Mouse (Mus musculus): ENCODE measurements around the gene Ift57. TPM values are rescaled to one million over a fixed set of nuclear protein-coding genes. Genes with fewer than 3 reads are reported as not detected.

Ift57 gene
- polyA plus RNA-seq, 1 experiment from 2014 or later, result 39.1 TPM

- H3K9ac ChIP-seq, result no peak overlapping the region
- no peaks in the 10 kb centered on the region for H3K4me1 ChIP-seq (replicated peaks; ENCODE audit: control insufficient read depth, insufficient read depth, low read length)
- WGBS, result 83% methylated on average over 7 of the region's 7 CpGs
- H3K36me3 ChIP-seq (replicated peaks; ENCODE audit: control insufficient read depth, insufficient read depth), result no peaks in the 10 kb centered on the region
- no peaks in the 10 kb centered on the region for H3K27me3 ChIP-seq (ENCODE audit: control insufficient read depth, insufficient read depth, low read length)
- no peak for DNase-seq (ENCODE audit: low spot score)
- no peak for ATAC-seq (ENCODE audit: low FRiP score)
- no peak overlapping the region for H3K4me3 ChIP-seq (replicated peaks; ENCODE audit: low read length)
- H3K4me2 ChIP-seq (replicated peaks), result no peak overlapping the region
- no peak overlapping the region for H3K27ac ChIP-seq
- H3K9me3 ChIP-seq (ENCODE audit: control insufficient read depth, low read length), result no peaks in the 10 kb centered on the region
Observed at GRCm38 (mm10) chr16:49776981-49777380, 77.9 kb downstream of the Ift57 start.

GRCm38 (mm10) chr16:49781556-49782156, 82.6 kb downstream of the Ift57 start:
- H3K9me3 ChIP-seq (ENCODE audit: control insufficient read depth, low read length), result no peaks in the 10 kb centered on the region
- no peak for ATAC-seq (ENCODE audit: low FRiP score)
- no peaks in the 10 kb centered on the region for H3K36me3 ChIP-seq (replicated peaks; ENCODE audit: control insufficient read depth, insufficient read depth)
- no peaks in the 10 kb centered on the region for H3K4me1 ChIP-seq (replicated peaks; ENCODE audit: control insufficient read depth, insufficient read depth, low read length)
- H3K27ac ChIP-seq, result no peak overlapping the region
- 88% methylated on average over 5 of the region's 5 CpGs for WGBS
- no peak overlapping the region for H3K4me2 ChIP-seq (replicated peaks)
- no peak overlapping the region for H3K9ac ChIP-seq
- no peaks in the 10 kb centered on the region for H3K27me3 ChIP-seq (ENCODE audit: control insufficient read depth, insufficient read depth, low read length)
- H3K4me3 ChIP-seq (replicated peaks; ENCODE audit: low read length), result no peak overlapping the region
- no peak for DNase-seq (ENCODE audit: low spot score)

GRCm38 (mm10) chr16:49783369-49783768, 84.3 kb downstream of the Ift57 start:
- H3K4me1 ChIP-seq (replicated peaks; ENCODE audit: control insufficient read depth, insufficient read depth, low read length), result no peaks in the 10 kb centered on the region
- no peaks in the 10 kb centered on the region for H3K9me3 ChIP-seq (ENCODE audit: control insufficient read depth, low read length)
- no peak overlapping the region for H3K4me3 ChIP-seq (replicated peaks; ENCODE audit: low read length)
- H3K27ac ChIP-seq, result no peak overlapping the region
- no peaks in the 10 kb centered on the region for H3K36me3 ChIP-seq (replicated peaks; ENCODE audit: control insufficient read depth, insufficient read depth)
- H3K4me2 ChIP-seq (replicated peaks), result no peak overlapping the region
- no peaks in the 10 kb centered on the region for H3K27me3 ChIP-seq (ENCODE audit: control insufficient read depth, insufficient read depth, low read length)
- no peak for ATAC-seq (ENCODE audit: low FRiP score)
- no peak overlapping the region for H3K9ac ChIP-seq
- DNase-seq (ENCODE audit: low spot score), result no peak

GRCm38 (mm10) chr16:49786116-49786515, 87.1 kb downstream of the Ift57 start:
- no peak for ATAC-seq (ENCODE audit: low FRiP score)

GRCm38 (mm10) chr16:49787714-49788113, 88.7 kb downstream of the Ift57 start:
- Histone ChIP-seq H3K4me1 (replicated peaks; ENCODE audit: control insufficient read depth, insufficient read depth, low read length) (no peaks in the 10 kb centered on the region), H3K9ac (no peak overlapping the region), H3K9me3 (ENCODE audit: control insufficient read depth, low read length) (no peaks in the 10 kb centered on the region), H3K27me3 (ENCODE audit: control insufficient read depth, insufficient read depth, low read length) (no peaks in the 10 kb centered on the region), H3K27ac (no peak overlapping the region), H3K36me3 (replicated peaks; ENCODE audit: control insufficient read depth, insufficient read depth) (no peaks in the 10 kb centered on the region), H3K4me2 (replicated peaks) (no peak overlapping the region), H3K4me3 (replicated peaks; ENCODE audit: low read length) (no peak overlapping the region)
- DNase-seq (ENCODE audit: low spot score), result no peak
- WGBS, result 91% methylated on average over 5 of the region's 5 CpGs
- ATAC-seq (ENCODE audit: low FRiP score), result no peak

More at GRCm38 (mm10) chr16:49786116-49786515, 87.1 kb downstream of the Ift57 start:
- H3K9ac ChIP-seq, result no peak overlapping the region
- H3K4me2 ChIP-seq (replicated peaks), result no peak overlapping the region
- no peaks in the 10 kb centered on the region for H3K4me1 ChIP-seq (replicated peaks; ENCODE audit: control insufficient read depth, insufficient read depth, low read length)
- H3K27ac ChIP-seq, result no peak overlapping the region
- 96% methylated on average over 6 of the region's 6 CpGs for WGBS
- no peaks in the 10 kb centered on the region for H3K27me3 ChIP-seq (ENCODE audit: control insufficient read depth, insufficient read depth, low read length)
- H3K4me3 ChIP-seq (replicated peaks; ENCODE audit: low read length), result no peak overlapping the region
- H3K9me3 ChIP-seq (ENCODE audit: control insufficient read depth, low read length), result no peaks in the 10 kb centered on the region
- DNase-seq (ENCODE audit: low spot score), result no peak
- no peaks in the 10 kb centered on the region for H3K36me3 ChIP-seq (replicated peaks; ENCODE audit: control insufficient read depth, insufficient read depth)

GRCm38 (mm10) chr16:49790575-49791465, 91.8 kb downstream of the Ift57 start:
- 75% methylated on average over 9 of the region's 9 CpGs for WGBS
- ATAC-seq (ENCODE audit: low FRiP score) (no peak), DNase-seq (ENCODE audit: low spot score) (no peak)
- Histone ChIP-seq H3K36me3 (replicated peaks; ENCODE audit: control insufficient read depth, insufficient read depth) (no peaks in the 10 kb centered on the region), H3K4me3 (replicated peaks; ENCODE audit: low read length) (no peak overlapping the region), H3K4me1 (replicated peaks; ENCODE audit: control insufficient read depth, insufficient read depth, low read length) (no peaks in the 10 kb centered on the region), H3K4me2 (replicated peaks) (no peak overlapping the region), H3K27me3 (ENCODE audit: control insufficient read depth, insufficient read depth, low read length) (no peaks in the 10 kb centered on the region), H3K9me3 (ENCODE audit: control insufficient read depth, low read length) (no peaks in the 10 kb centered on the region), H3K9ac (no peak overlapping the region), H3K27ac (no peak overlapping the region)

- ATAC-seq (ENCODE audit: low FRiP score), result no peak
- WGBS, result 78% methylated on average over 9 of the region's 9 CpGs
Observed at GRCm38 (mm10) chr16:49792446-49792878, 93.4 kb downstream of the Ift57 start.

GRCm38 (mm10) chr16:49793596-49793995, 94.6 kb downstream of the Ift57 start:
- 92% methylated on average over 9 of the region's 9 CpGs for WGBS

More at GRCm38 (mm10) chr16:49792446-49792878, 93.4 kb downstream of the Ift57 start:
- H3K4me2 ChIP-seq (replicated peaks), result no peak overlapping the region
- no peak overlapping the region for H3K27ac ChIP-seq
- no peaks in the 10 kb centered on the region for H3K9me3 ChIP-seq (ENCODE audit: control insufficient read depth, low read length)
- no peak overlapping the region for H3K4me3 ChIP-seq (replicated peaks; ENCODE audit: low read length)
- H3K36me3 ChIP-seq (replicated peaks; ENCODE audit: control insufficient read depth, insufficient read depth), result no peaks in the 10 kb centered on the region
- no peaks in the 10 kb centered on the region for H3K4me1 ChIP-seq (replicated peaks; ENCODE audit: control insufficient read depth, insufficient read depth, low read length)
- H3K27me3 ChIP-seq (ENCODE audit: control insufficient read depth, insufficient read depth, low read length), result no peaks in the 10 kb centered on the region
- DNase-seq (ENCODE audit: low spot score), result no peak
- no peak overlapping the region for H3K9ac ChIP-seq

GRCm38 (mm10) chr16:49796271-49796670, 97.2 kb downstream of the Ift57 start:
- H3K9ac ChIP-seq, result no peak overlapping the region
- H3K27ac ChIP-seq, result no peak overlapping the region
- H3K36me3 ChIP-seq (replicated peaks; ENCODE audit: control insufficient read depth, insufficient read depth), result no peaks in the 10 kb centered on the region
- no peaks in the 10 kb centered on the region for H3K4me1 ChIP-seq (replicated peaks; ENCODE audit: control insufficient read depth, insufficient read depth, low read length)
- H3K4me3 ChIP-seq (replicated peaks; ENCODE audit: low read length), result no peak overlapping the region
- H3K4me2 ChIP-seq (replicated peaks), result no peak overlapping the region
- no peaks in the 10 kb centered on the region for H3K9me3 ChIP-seq (ENCODE audit: control insufficient read depth, low read length)
- DNase-seq (ENCODE audit: low spot score) (no peak), ATAC-seq (ENCODE audit: low FRiP score) (no peak)
- no peaks in the 10 kb centered on the region for H3K27me3 ChIP-seq (ENCODE audit: control insufficient read depth, insufficient read depth, low read length)
- 81% methylated on average over 2 of the region's 2 CpGs for WGBS

More at GRCm38 (mm10) chr16:49793596-49793995, 94.6 kb downstream of the Ift57 start:
- H3K27me3 ChIP-seq (ENCODE audit: control insufficient read depth, insufficient read depth, low read length), result no peaks in the 10 kb centered on the region
- ATAC-seq (ENCODE audit: low FRiP score) (no peak), DNase-seq (ENCODE audit: low spot score) (no peak)
- no peaks in the 10 kb centered on the region for H3K36me3 ChIP-seq (replicated peaks; ENCODE audit: control insufficient read depth, insufficient read depth)
- H3K4me2 ChIP-seq (replicated peaks), result no peak overlapping the region
- H3K9me3 ChIP-seq (ENCODE audit: control insufficient read depth, low read length), result no peaks in the 10 kb centered on the region
- no peak overlapping the region for H3K9ac ChIP-seq
- H3K4me3 ChIP-seq (replicated peaks; ENCODE audit: low read length), result no peak overlapping the region
- no peak overlapping the region for H3K27ac ChIP-seq
- H3K4me1 ChIP-seq (replicated peaks; ENCODE audit: control insufficient read depth, insufficient read depth, low read length), result no peaks in the 10 kb centered on the region

Data from hindbrain, embryonic 14.5 days (tissue).